Comparison of ENCODE assay signal across 8 mouse cellular contexts in genomic region chr4:82512743-82513425, GRCm38 (mm10).
DNase-seq lines count a peak whose midpoint lies in the region; ATAC-seq and TF ChIP-seq lines count a peak whose summit lies in the region.

No protein-coding gene starts in this region.

- H3K27me3 ChIP-seq in intestine, embryonic 14.5 days (replicated peaks; ENCODE audit: control insufficient read depth, insufficient read depth, low read length), result no peaks in the 10 kb centered on the region

- H3K4me1 ChIP-seq in cortical plate, adult 2 months (ENCODE audit: control insufficient read depth, insufficient read depth, low read length), result no peaks in the 10 kb centered on the region
- peaks cover 47% of the 10 kb centered on the region for H3K4me1 ChIP-seq in intestine, embryonic 14.5 days (replicated peaks; ENCODE audit: control insufficient read depth, insufficient read depth, low read length)

- ATAC-seq in intestine, embryonic 14.5 days (replicated peaks; ENCODE audit: low FRiP score, low TSS enrichment, low read depth), result peak; percentile 97

- TF ChIP-seq CTCF in cortical plate, adult 2 months (IDR thresholded peaks at IDR 0.05; ENCODE audit: extremely low read depth, insufficient read depth, low read length), result no peak

- peak; percentile 96 for DNase-seq in adrenal gland, adult 8-10 months
- DNase-seq in gastrocnemius, postnatal 14 days, result peak; percentile 97
- DNase-seq in intestine, embryonic 14.5 days (ENCODE audit: low spot score), result peak; percentile 98
- peak; percentile 93 to 96 for DNase-seq in left cerebral cortex, postnatal 25 days (ENCODE audit: low spot score in 2 of 2)
- peak; percentile 94 for DNase-seq in mesoderm, embryonic 11.5 days (ENCODE audit: low read depth, low spot score)
- DNase-seq in right cerebral cortex, postnatal 4 days, result peak; percentile 89
- peak; percentile 97 to 98 for DNase-seq in urinary bladder, postnatal 4 days (ENCODE audit: low spot score in 2 of 2)

- peak overlapping the region; percentile 86 for H3K27ac ChIP-seq in cortical plate, adult 2 months (ENCODE audit: insufficient read depth, low read length)
- H3K27ac ChIP-seq in intestine, embryonic 14.5 days (ENCODE audit: low read depth), result peak overlapping the region; percentile 90

- peak overlapping the region; percentile 93 for H3K4me2 ChIP-seq in intestine, embryonic 14.5 days (ENCODE audit: low read length)

- under 1% methylated on average over 50 of the region's 63 CpGs for WGBS in intestine, embryonic 14.5 days

- TF ChIP-seq POLR2A in cortical plate, adult 2 months (IDR thresholded peaks at IDR 0.05; ENCODE audit: extremely low read depth, insufficient read depth, low read length), result peak; percentile 26; the same call in 1 of the 2 replicates

- intact Hi-C loops in gastrocnemius, postnatal 14 days (cut with DNase I; ENCODE audit: low total_unique reads), result no loop called here
- intact Hi-C loops in left cerebral cortex, postnatal 25 days (cut with DNase I), result loop anchor here (2.0 kb wide), 2 partner anchors 24 to 946 kb away; no protein-coding TSS in a partner anchor

- no peaks in the 10 kb centered on the region for H3K36me3 ChIP-seq in intestine, embryonic 14.5 days (ENCODE audit: control insufficient read depth, insufficient read depth, low read length)

- no peaks in the 10 kb centered on the region for H3K9me3 ChIP-seq in intestine, embryonic 14.5 days (ENCODE audit: control insufficient read depth, low read length)

- peak overlapping the region; percentile 77 for H3K4me3 ChIP-seq in cortical plate, adult 2 months (ENCODE audit: insufficient read depth, low read length)
- H3K4me3 ChIP-seq in intestine, embryonic 14.5 days (ENCODE audit: low read depth, low read length), result peak overlapping the region; percentile 40

- H3K9ac ChIP-seq in intestine, embryonic 14.5 days (ENCODE audit: low read length), result peak overlapping the region; percentile 66

Comparison
In these comparisons a context has a peak if more than half of its experiments do, and no peak if none do; other contexts are left out.
1. Peak in every context shown above with its lines: DNase-seq, ATAC-seq, H3K4me3 ChIP-seq and H3K27ac ChIP-seq.